Mouse (Mus musculus): ENCODE measurements around the gene Retnlb. TPM values are rescaled to one million over a fixed set of nuclear protein-coding genes. Genes with fewer than 3 reads are reported as not detected.

Gene Retnlb
- not detected for polyA plus RNA-seq (2017; shearing (Covaris generic))

DNA sequence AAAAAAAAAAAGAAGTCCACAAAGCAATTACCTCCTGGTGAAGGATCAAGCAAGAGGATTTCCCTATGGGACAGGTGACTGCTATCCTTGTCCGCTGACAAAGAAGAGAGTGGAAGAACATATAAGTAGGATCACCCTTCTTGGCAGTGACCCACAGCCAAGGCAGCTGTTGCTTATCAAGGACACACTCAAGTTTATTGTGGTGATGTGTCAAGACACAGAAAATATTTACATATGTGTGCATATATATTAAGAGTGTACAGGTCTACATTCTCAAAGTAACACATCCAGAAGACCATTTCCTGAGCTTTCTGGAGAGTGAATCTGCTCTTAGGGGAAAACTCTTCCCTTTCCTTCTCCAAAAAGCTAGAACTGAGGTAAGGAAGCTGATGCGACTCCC is at the start of gene Retnlb:
Gene Retnlb (plus strand): TSS at position 162 of the 400 bp plus-strand sequence.

DNA sequence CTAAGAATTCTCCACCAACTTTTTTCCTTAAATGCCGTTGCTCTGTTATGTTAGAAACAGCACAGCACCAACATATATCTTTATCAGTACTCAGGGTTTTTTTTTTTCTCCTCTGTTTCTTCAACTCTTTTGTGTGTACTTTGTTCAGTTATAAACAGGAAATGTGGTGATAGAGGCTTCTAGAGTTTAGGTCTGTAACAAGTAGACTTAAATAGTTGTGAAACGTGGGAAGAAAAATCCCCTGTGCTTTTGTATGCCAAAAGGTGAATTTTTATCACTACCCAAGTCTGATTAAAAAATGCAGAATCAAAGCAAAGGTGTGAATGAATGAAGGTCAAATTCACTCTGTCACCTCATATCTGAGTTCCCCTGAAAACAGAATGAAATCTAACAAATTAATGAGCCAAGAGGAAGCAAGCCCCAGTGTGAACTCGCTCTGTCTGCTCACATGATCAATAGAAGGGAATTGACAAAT is 44.6 kb upstream of the Retnlb start, which contains the start of gene Trat1:
Gene Trat1 (minus strand): TSS at position 51 of the 475 bp plus-strand sequence.

DNA sequence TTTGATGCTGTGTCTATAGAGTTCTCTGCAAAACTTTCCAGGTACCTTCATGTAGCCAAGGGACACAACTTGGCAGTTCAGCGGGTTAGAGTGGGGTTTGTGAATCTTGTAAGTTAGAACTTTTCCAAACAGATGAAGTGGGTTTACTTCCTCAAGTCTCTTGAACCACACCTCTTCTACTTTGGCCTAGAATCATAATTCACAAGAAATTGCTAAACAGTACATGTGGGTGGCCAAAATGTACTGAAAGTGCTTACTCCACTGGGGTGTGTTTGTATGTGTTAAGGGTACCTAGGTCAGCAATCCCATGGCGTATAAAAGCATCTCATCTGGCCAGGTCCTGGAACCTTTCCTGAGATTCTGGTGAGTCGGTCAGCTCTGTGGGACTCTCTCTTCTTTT is 25.6 kb downstream of the Retnlb start, which contains the start of gene Retnla:
Gene Retnla (plus strand): TSS at position 286 of the 400 bp plus-strand sequence.

Other genes starting within 250 kb of the Retnlb start
- gene Trat1, start 44.8 kb upstream of the Retnlb start, polyA plus RNA-seq (2017; shearing (Covaris generic)), result 26.2 TPM
- not detected for gene Retnla, start 25.7 kb downstream of the Retnlb start, polyA plus RNA-seq (2017; shearing (Covaris generic))
- not detected for gene Retnlg, start 55.8 kb downstream of the Retnlb start, polyA plus RNA-seq (2017; shearing (Covaris generic))
- gene Dzip3, start 177.3 kb downstream of the Retnlb start, polyA plus RNA-seq (2017; shearing (Covaris generic)), result 4.9 TPM
- gene Cip2a, start 177.3 kb downstream of the Retnlb start, polyA plus RNA-seq (2017; shearing (Covaris generic)), result 2.3 TPM
- gene Myh15, start 240.6 kb downstream of the Retnlb start, polyA plus RNA-seq (2017; shearing (Covaris generic)), result 0.22 TPM